30 mouse cellular contexts compared by ENCODE assay signal in the genomic region with DNA sequence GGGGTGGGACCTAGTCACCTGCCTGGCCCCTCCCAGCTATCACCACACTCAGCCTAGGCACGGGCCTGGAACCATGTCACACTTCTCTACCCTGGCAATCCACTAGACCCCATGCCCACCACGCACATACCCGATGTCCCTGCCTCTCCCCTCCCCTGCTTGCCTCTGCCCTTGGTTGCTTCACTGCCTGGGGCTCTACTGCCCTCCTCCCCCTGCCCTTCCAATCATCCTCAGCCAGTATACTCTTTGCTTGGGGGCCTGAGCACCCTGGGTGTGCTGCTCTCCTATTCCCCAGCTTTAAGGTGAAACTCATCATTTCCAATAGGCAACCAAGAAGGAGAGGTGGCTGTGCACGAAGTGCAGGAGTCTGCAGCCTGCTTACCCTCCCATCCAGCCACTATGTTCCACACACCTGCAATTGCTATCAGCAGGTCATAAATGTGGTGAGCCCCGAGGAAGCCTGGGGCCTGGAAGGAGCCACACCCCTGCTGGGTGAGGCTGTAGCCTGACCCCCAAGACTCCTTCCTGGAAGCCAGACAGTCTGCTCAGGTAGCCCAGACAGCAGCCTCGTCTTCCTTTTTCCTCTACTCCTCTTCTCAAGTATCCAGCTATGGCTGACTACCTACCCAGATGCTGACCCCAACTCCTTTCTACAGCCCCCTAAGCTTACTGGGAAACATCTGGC. TPM values are rescaled to one million over a fixed set of nuclear protein-coding genes. Genes with fewer than 3 reads are reported as not detected.
A peak's percentile ranks its signal among the peaks of the same experiment; 100 is the strongest.
DNase-seq lines count a peak whose midpoint lies in the region; ATAC-seq lines count a peak whose summit lies in the region.
"Had no signal": no experiment of that assay in that cellular context is flagged by ENCODE, and none has a peak within 500 bp of the region (broad histone marks: within the 10 kb centered on the region; RNA-seq: fewer than 3 reads in every experiment).

No protein-coding gene starts in this region.

- H3K4me1 ChIP-seq in hindbrain, embryonic 10.5 days (replicated peaks), result peaks cover 80% of the 10 kb centered on the region
- peaks cover 8% of the 10 kb centered on the region for H3K4me1 ChIP-seq in hindbrain, embryonic 11.5 days (replicated peaks; ENCODE audit: control insufficient read depth, insufficient read depth, low read length)
- H3K4me1 ChIP-seq in intestine, embryonic 14.5 days (replicated peaks; ENCODE audit: control insufficient read depth, insufficient read depth, low read length), result peaks cover 43% of the 10 kb centered on the region
- peaks cover 95% of the 10 kb centered on the region for H3K4me1 ChIP-seq in limb, embryonic 10.5 days
- peaks cover 63% of the 10 kb centered on the region for H3K4me1 ChIP-seq in stomach, embryonic 16.5 days (ENCODE audit: control insufficient read depth, insufficient read depth, low read length)
- peaks cover 35% of the 10 kb centered on the region for H3K4me1 ChIP-seq in forebrain, embryonic 12.5 days

- DNase-seq in hindbrain, embryonic 10.5 days (ENCODE audit: low spot score), result no peak
- DNase-seq in hindbrain, embryonic 11.5 days (ENCODE audit: low spot score), result no peak
- DNase-seq in intestine, embryonic 14.5 days (ENCODE audit: low spot score), result no peak
- DNase-seq in limb, embryonic 10.5 days (ENCODE audit: low spot score), result no peak
- no peak for DNase-seq in right cerebral cortex, adult 18-20 months
- DNase-seq in retina, embryonic 14.5 days (ENCODE audit: low spot score), result no peak
- DNase-seq: adrenal gland, postnatal 10 days; B cell, adult 2 months; cerebellum, adult 9-10 months; embryo, embryonic 11 days; heart, postnatal 36 days; kidney, postnatal 25 days; liver, embryonic 13.5 days; lung, adult 2 months; lung, postnatal 10 days; thymus, postnatal 14 days had no signal

- WGBS in hindbrain, embryonic 10.5 days, result 72% methylated on average over 6 of the region's 6 CpGs
- WGBS in hindbrain, embryonic 11.5 days, result 75% methylated on average over 6 of the region's 6 CpGs
- 57% methylated on average over 6 of the region's 6 CpGs for WGBS in intestine, embryonic 14.5 days
- 52% methylated on average over 6 of the region's 6 CpGs for WGBS in limb, embryonic 10.5 days
- 56% methylated on average over 6 of the region's 6 CpGs for WGBS in stomach, embryonic 16.5 days
- 76% methylated on average over 6 of the region's 6 CpGs for whole genome bisulfite sequencing in forebrain, embryonic 12.5 days

- no peak overlapping the region for H3K9ac ChIP-seq in hindbrain, embryonic 11.5 days (ENCODE audit: low read depth, low read length)
- H3K9ac ChIP-seq in intestine, embryonic 14.5 days (ENCODE audit: low read length), result no peak overlapping the region
- H3K9ac ChIP-seq in stomach, embryonic 16.5 days (ENCODE audit: low read length), result no peak overlapping the region
- H3K9ac ChIP-seq in forebrain, embryonic 12.5 days, result no peak overlapping the region
- H3K9ac ChIP-seq: embryonic facial prominence, embryonic 13.5 days; hindbrain, embryonic 14.5 days; limb, embryonic 15.5 days; liver, embryonic 13.5 days; midbrain, embryonic 15.5 days; neural tube, embryonic 15.5 days had no signal

- peak overlapping the region; percentile 57 for H3K27ac ChIP-seq in hindbrain, embryonic 10.5 days
- no peak overlapping the region for H3K27ac ChIP-seq in hindbrain, embryonic 11.5 days (ENCODE audit: low read depth, low read length)
- no peak overlapping the region for H3K27ac ChIP-seq in intestine, embryonic 14.5 days (ENCODE audit: low read depth)
- peak overlapping the region; percentile 77 for H3K27ac ChIP-seq in limb, embryonic 10.5 days
- no peak overlapping the region for H3K27ac ChIP-seq in stomach, embryonic 16.5 days (ENCODE audit: low read length)
- no peak overlapping the region for H3K27ac ChIP-seq in forebrain, embryonic 12.5 days
- H3K27ac ChIP-seq: hindbrain, embryonic 14.5 days; layer of hippocampus, adult 2 months; left cerebral cortex, adult 2 months; limb, embryonic 15.5 days; liver, embryonic 13.5 days; midbrain, embryonic 15.5 days; neural tube, embryonic 15.5 days had no signal

- ATAC-seq in hindbrain, embryonic 11.5 days (ENCODE audit: low FRiP score), result no peak
- peak; percentile 41; the same call in 1 of the 2 replicates for ATAC-seq in intestine, embryonic 14.5 days (replicated peaks; ENCODE audit: low FRiP score, low TSS enrichment, low read depth)
- ATAC-seq in stomach, embryonic 16.5 days (ENCODE audit: insufficient read depth, low FRiP score), result 0 out of 2 replicates have a peak, but pooled peaks have one; percentile 10
- ATAC-seq in forebrain, embryonic 12.5 days (ENCODE audit: low FRiP score), result no peak
- ATAC-seq: forebrain, embryonic 14.5 days; midbrain, embryonic 15.5 days had no signal

- H3K9me3 ChIP-seq in hindbrain, embryonic 10.5 days, result no peaks in the 10 kb centered on the region
- no peaks in the 10 kb centered on the region for H3K9me3 ChIP-seq in hindbrain, embryonic 11.5 days (ENCODE audit: control insufficient read depth, low read length)
- H3K9me3 ChIP-seq in intestine, embryonic 14.5 days (ENCODE audit: control insufficient read depth, low read length), result no peaks in the 10 kb centered on the region
- H3K9me3 ChIP-seq in limb, embryonic 10.5 days (replicated peaks), result no peaks in the 10 kb centered on the region
- no peaks in the 10 kb centered on the region for H3K9me3 ChIP-seq in stomach, embryonic 16.5 days (replicated peaks; ENCODE audit: control insufficient read depth, low read length)
- no peaks in the 10 kb centered on the region for H3K9me3 ChIP-seq in forebrain, embryonic 12.5 days
- H3K9me3 ChIP-seq: embryonic facial prominence, embryonic 13.5 days; G1E; limb, embryonic 15.5 days; liver, embryonic 13.5 days; midbrain, embryonic 15.5 days; neural tube, embryonic 15.5 days had no signal

- no peak overlapping the region for H3K4me3 ChIP-seq in hindbrain, embryonic 10.5 days
- H3K4me3 ChIP-seq in hindbrain, embryonic 11.5 days (ENCODE audit: low read depth, low read length), result no peak overlapping the region
- H3K4me3 ChIP-seq in intestine, embryonic 14.5 days (ENCODE audit: low read depth, low read length), result no peak overlapping the region
- no peak overlapping the region for H3K4me3 ChIP-seq in limb, embryonic 10.5 days
- no peak overlapping the region for H3K4me3 ChIP-seq in stomach, embryonic 16.5 days (replicated peaks; ENCODE audit: low read length)
- H3K4me3 ChIP-seq in forebrain, embryonic 12.5 days (replicated peaks), result no peak overlapping the region
- H3K4me3 ChIP-seq: embryonic facial prominence, embryonic 13.5 days; layer of hippocampus, adult 2 months; left cerebral cortex, adult 2 months; limb, embryonic 15.5 days; liver, embryonic 13.5 days; midbrain, embryonic 15.5 days; neural tube, embryonic 15.5 days had no signal

- H3K4me2 ChIP-seq in hindbrain, embryonic 11.5 days (replicated peaks; ENCODE audit: low read depth, low read length), result no peak overlapping the region
- no peak overlapping the region for H3K4me2 ChIP-seq in intestine, embryonic 14.5 days (ENCODE audit: low read length)
- H3K4me2 ChIP-seq in stomach, embryonic 16.5 days (ENCODE audit: low read depth, low read length), result no peak overlapping the region
- H3K4me2 ChIP-seq in forebrain, embryonic 12.5 days, result no peak overlapping the region
- H3K4me2 ChIP-seq: embryonic facial prominence, embryonic 13.5 days; hindbrain, embryonic 14.5 days; limb, embryonic 15.5 days; liver, embryonic 13.5 days; midbrain, embryonic 15.5 days; neural tube, embryonic 15.5 days had no signal

- no peaks in the 10 kb centered on the region for H3K36me3 ChIP-seq in hindbrain, embryonic 10.5 days
- no peaks in the 10 kb centered on the region for H3K36me3 ChIP-seq in hindbrain, embryonic 11.5 days (ENCODE audit: control insufficient read depth, insufficient read depth, low read length)
- H3K36me3 ChIP-seq in intestine, embryonic 14.5 days (ENCODE audit: control insufficient read depth, insufficient read depth, low read length), result no peaks in the 10 kb centered on the region
- H3K36me3 ChIP-seq in limb, embryonic 10.5 days, result no peaks in the 10 kb centered on the region
- no peaks in the 10 kb centered on the region for H3K36me3 ChIP-seq in stomach, embryonic 16.5 days (ENCODE audit: control insufficient read depth, insufficient read depth, low read length)
- no peaks in the 10 kb centered on the region for H3K36me3 ChIP-seq in forebrain, embryonic 12.5 days (replicated peaks)
- H3K36me3 ChIP-seq: embryonic facial prominence, embryonic 13.5 days; G1E; limb, embryonic 15.5 days; liver, embryonic 13.5 days; midbrain, embryonic 15.5 days; neural tube, embryonic 15.5 days had no signal

- peaks cover 3% of the 10 kb centered on the region for H3K27me3 ChIP-seq in hindbrain, embryonic 10.5 days (ENCODE audit: insufficient read depth, poor library complexity, severe bottlenecking)
- no peaks in the 10 kb centered on the region for H3K27me3 ChIP-seq in hindbrain, embryonic 11.5 days (ENCODE audit: control insufficient read depth, insufficient read depth, low read length)
- no peaks in the 10 kb centered on the region for H3K27me3 ChIP-seq in intestine, embryonic 14.5 days (replicated peaks; ENCODE audit: control insufficient read depth, insufficient read depth, low read length)
- no peaks in the 10 kb centered on the region for H3K27me3 ChIP-seq in limb, embryonic 10.5 days (ENCODE audit: low read depth, poor library complexity, severe bottlenecking)
- no peaks in the 10 kb centered on the region for H3K27me3 ChIP-seq in stomach, embryonic 16.5 days (ENCODE audit: control insufficient read depth, insufficient read depth, low read length)
- H3K27me3 ChIP-seq in forebrain, embryonic 12.5 days, result peaks cover 47% of the 10 kb centered on the region
- H3K27me3 ChIP-seq: embryonic facial prominence, embryonic 13.5 days; limb, embryonic 15.5 days; midbrain, embryonic 15.5 days; neural tube, embryonic 15.5 days had no signal

RNA-seq across cellular contexts. Expression of a gene that starts 19.0 kb away (rescaled TPM):
- 25.4 and 29.6 TPM in 2 replicates for polyA plus RNA-seq in hindbrain, embryonic 10.5 days (2016; fragmentation: Nextera tagmentation; extraction: Ambion mirVana)
- 4.3 and 5.9 TPM in 2 replicates for polyA plus RNA-seq in hindbrain, embryonic 11.5 days (2014; fragmentation: Nextera tagmentation; extraction: Ambion mirVana)
- polyA plus RNA-seq in intestine, embryonic 14.5 days (2014; fragmentation: Nextera tagmentation; extraction: Ambion mirVana), result 2.8 and 2.9 TPM in 2 replicates
- 28.5 and 34.2 TPM in 2 replicates for polyA plus RNA-seq in limb, embryonic 10.5 days (2016; fragmentation: Nextera tagmentation; extraction: Ambion mirVana)
- 10.0 and 10.6 TPM in 2 replicates for polyA plus RNA-seq in stomach, embryonic 16.5 days (2015; fragmentation: Nextera tagmentation; extraction: Ambion mirVana)
- polyA plus RNA-seq in forebrain, embryonic 12.5 days (2016; fragmentation: Nextera tagmentation; extraction: Ambion mirVana), result 29.8 and 31.7 TPM in 2 replicates
- polyA plus RNA-seq: G1E had no signal

RNA-seq across cellular contexts. Expression of a gene that starts 29.9 kb away (rescaled TPM):
- 16.9 and 20.6 TPM in 2 replicates for polyA plus RNA-seq in hindbrain, embryonic 10.5 days (2016; fragmentation: Nextera tagmentation; extraction: Ambion mirVana)
- polyA plus RNA-seq in hindbrain, embryonic 11.5 days (2014; fragmentation: Nextera tagmentation; extraction: Ambion mirVana), result 12.8 and 13.1 TPM in 2 replicates
- polyA plus RNA-seq in intestine, embryonic 14.5 days (2014; fragmentation: Nextera tagmentation; extraction: Ambion mirVana), result 25.7 and 28.6 TPM in 2 replicates
- 19.5 and 20.3 TPM in 2 replicates for polyA plus RNA-seq in limb, embryonic 10.5 days (2016; fragmentation: Nextera tagmentation; extraction: Ambion mirVana)
- 26.7 and 30.5 TPM in 2 replicates for polyA plus RNA-seq in stomach, embryonic 16.5 days (2015; fragmentation: Nextera tagmentation; extraction: Ambion mirVana)
- polyA plus RNA-seq in forebrain, embryonic 12.5 days (2016; fragmentation: Nextera tagmentation; extraction: Ambion mirVana), result 16.7 and 17.9 TPM in 2 replicates

RNA-seq across cellular contexts. Expression of a gene that starts 37.9 kb away (rescaled TPM):
- 0.75 TPM in 1 of 2 replicates, not detected in the other for polyA plus RNA-seq in hindbrain, embryonic 10.5 days (2016; fragmentation: Nextera tagmentation; extraction: Ambion mirVana)
- not detected in 2 replicates for polyA plus RNA-seq in hindbrain, embryonic 11.5 days (2014; fragmentation: Nextera tagmentation; extraction: Ambion mirVana)
- polyA plus RNA-seq in intestine, embryonic 14.5 days (2014; fragmentation: Nextera tagmentation; extraction: Ambion mirVana), result 0.99 TPM in 1 of 2 replicates, not detected in the other
- 0.39 TPM in 1 of 2 replicates, not detected in the other for polyA plus RNA-seq in limb, embryonic 10.5 days (2016; fragmentation: Nextera tagmentation; extraction: Ambion mirVana)
- polyA plus RNA-seq in stomach, embryonic 16.5 days (2015; fragmentation: Nextera tagmentation; extraction: Ambion mirVana), result 1.9 TPM in 1 of 2 replicates, not detected in the other
- polyA plus RNA-seq in forebrain, embryonic 12.5 days (2016; fragmentation: Nextera tagmentation; extraction: Ambion mirVana), result 0.50 TPM in 1 of 2 replicates, not detected in the other
- polyA plus RNA-seq: embryonic facial prominence, embryonic 13.5 days; forebrain, embryonic 14.5 days; frontal cortex, adult 2 months; heart, embryonic 16.5 days; liver, embryonic 13.5 days; lung, adult 2 months; spleen, adult 2 months had no signal

RNA-seq across cellular contexts. Expression of a gene that starts 40.5 kb away (rescaled TPM):
- polyA plus RNA-seq in hindbrain, embryonic 10.5 days (2016; fragmentation: Nextera tagmentation; extraction: Ambion mirVana), result 15.7 and 18.0 TPM in 2 replicates
- polyA plus RNA-seq in hindbrain, embryonic 11.5 days (2014; fragmentation: Nextera tagmentation; extraction: Ambion mirVana), result 6.1 and 6.8 TPM in 2 replicates
- 11.6 and 14.8 TPM in 2 replicates for polyA plus RNA-seq in intestine, embryonic 14.5 days (2014; fragmentation: Nextera tagmentation; extraction: Ambion mirVana)
- polyA plus RNA-seq in limb, embryonic 10.5 days (2016; fragmentation: Nextera tagmentation; extraction: Ambion mirVana), result 14.3 and 16.8 TPM in 2 replicates
- polyA plus RNA-seq in stomach, embryonic 16.5 days (2015; fragmentation: Nextera tagmentation; extraction: Ambion mirVana), result 18.0 and 21.7 TPM in 2 replicates
- polyA plus RNA-seq in forebrain, embryonic 12.5 days (2016; fragmentation: Nextera tagmentation; extraction: Ambion mirVana), result 14.8 and 15.0 TPM in 2 replicates

Comparison
In these comparisons a context has a peak if more than half of its experiments do, and no peak if none do; other contexts are left out.
1. H3K27ac ChIP-seq: peak in hindbrain, embryonic 10.5 days (single experiment) and limb, embryonic 10.5 days (single experiment); none in hindbrain, embryonic 11.5 days (single experiment), intestine, embryonic 14.5 days (single experiment), stomach, embryonic 16.5 days (single experiment) and forebrain, embryonic 12.5 days (single experiment).
2. ATAC-seq: peak in intestine, embryonic 14.5 days (single experiment) and stomach, embryonic 16.5 days (single experiment); none in hindbrain, embryonic 11.5 days (single experiment) and forebrain, embryonic 12.5 days (single experiment).